Mouse (Mus musculus): ENCODE data around the gene 4933407L21Rik.

Gene 4933407L21Rik

DNA sequence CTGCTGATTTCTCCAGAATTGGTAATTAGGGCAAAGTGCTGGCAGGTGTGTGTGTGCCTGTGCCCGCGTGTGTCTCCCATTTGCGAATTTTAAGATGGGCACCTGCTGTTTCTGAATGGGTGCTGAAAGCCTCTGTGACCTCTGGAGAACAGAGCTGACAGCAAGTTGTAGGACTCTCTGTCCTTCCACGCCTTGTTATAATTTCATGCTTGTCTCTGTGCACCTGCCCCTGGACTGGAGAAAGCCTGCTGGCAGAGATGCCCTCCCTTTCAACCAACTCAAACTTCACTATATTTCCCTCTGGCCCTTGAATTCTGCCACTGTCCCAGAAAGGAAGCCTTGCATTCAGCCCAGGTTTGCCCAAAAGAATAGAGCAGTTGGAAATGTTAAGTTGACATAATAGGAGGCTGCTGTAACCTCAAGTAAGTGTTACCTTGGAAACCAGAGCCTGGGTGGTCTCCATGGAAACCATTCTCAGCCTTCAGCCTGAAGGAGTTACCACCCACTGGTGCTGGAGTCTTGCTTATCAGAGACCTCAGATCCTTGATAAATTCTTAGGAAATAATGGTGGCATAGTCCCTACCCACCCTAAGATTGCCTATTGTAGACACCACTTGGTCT is 11.3 kb upstream of the 4933407L21Rik start:
- DNase-seq (ENCODE audit: low read depth, low spot score), result peak; percentile 89

- DNase-seq (ENCODE audit: low read depth, low spot score), result no peak
Observed at GRCm38 (mm10) chr1:85919621-85920020, 8.7 kb upstream of the 4933407L21Rik start.

- DNase-seq (ENCODE audit: low read depth, low spot score), result no peak
Observed at GRCm38 (mm10) chr1:85921725-85922124, 6.6 kb upstream of the 4933407L21Rik start.

- no peak for DNase-seq (ENCODE audit: low read depth, low spot score)
Observed at GRCm38 (mm10) chr1:85922127-85922864, 6.0 kb upstream of the 4933407L21Rik start.

- DNase-seq (ENCODE audit: low read depth, low spot score), result no peak
Observed at GRCm38 (mm10) chr1:85922865-85923211, 5.4 kb upstream of the 4933407L21Rik start.

- DNase-seq (ENCODE audit: low read depth, low spot score), result no peak
Observed at GRCm38 (mm10) chr1:85925183-85925582, 3.1 kb upstream of the 4933407L21Rik start.

- DNase-seq (ENCODE audit: low read depth, low spot score), result no peak
Observed at GRCm38 (mm10) chr1:85928688-85929065, 394 bp downstream of the 4933407L21Rik start.

GRCm38 (mm10) chr1:85929406-85929805 is 1.1 kb downstream of the 4933407L21Rik start:
- DNase-seq (ENCODE audit: low read depth, low spot score), result no peak

DNA sequence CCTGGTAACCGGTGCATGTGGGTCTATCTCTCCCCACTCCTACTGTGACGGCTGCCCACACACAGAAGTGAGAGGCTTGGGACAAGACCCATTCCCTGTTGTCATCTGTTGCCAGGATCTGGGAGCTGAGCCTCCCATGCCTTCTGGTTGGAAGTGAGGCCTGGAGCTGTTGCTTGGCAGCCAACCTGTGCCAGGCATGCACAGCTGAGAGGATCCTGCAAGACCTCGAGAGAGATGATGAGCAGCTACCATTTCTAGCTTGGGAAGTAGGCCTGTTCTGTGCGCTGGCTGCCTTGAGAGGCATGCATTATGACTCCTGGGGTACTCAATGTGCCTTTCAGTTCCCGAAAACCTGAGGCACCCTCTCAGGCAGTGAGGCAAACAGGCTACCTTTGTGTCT is 2.9 kb downstream of the 4933407L21Rik start:
- DNase-seq (ENCODE audit: low read depth, low spot score), result peak; percentile 77

GRCm38 (mm10) chr1:85933226-85933625 is 4.9 kb downstream of the 4933407L21Rik start:
- no peak for DNase-seq (ENCODE audit: low read depth, low spot score)

- DNase-seq (ENCODE audit: low read depth, low spot score), result no peak
Observed at GRCm38 (mm10) chr1:85933631-85934465, 5.6 kb downstream of the 4933407L21Rik start.

- DNase-seq (ENCODE audit: low read depth, low spot score), result no peak
Observed at GRCm38 (mm10) chr1:85934560-85934959, 6.3 kb downstream of the 4933407L21Rik start.

- no peak for DNase-seq (ENCODE audit: low read depth, low spot score)
Observed at GRCm38 (mm10) chr1:85935148-85935852, 7.0 kb downstream of the 4933407L21Rik start.

- DNase-seq (ENCODE audit: low read depth, low spot score), result no peak
Observed at GRCm38 (mm10) chr1:85936265-85936664, 8.0 kb downstream of the 4933407L21Rik start.

- no peak for DNase-seq (ENCODE audit: low read depth, low spot score)
Observed at GRCm38 (mm10) chr1:85937323-85937722, 9.0 kb downstream of the 4933407L21Rik start.

- DNase-seq (ENCODE audit: low read depth, low spot score), result no peak
Observed at GRCm38 (mm10) chr1:85942318-85942717, 14.0 kb downstream of the 4933407L21Rik start.

- DNase-seq (ENCODE audit: low read depth, low spot score), result no peak
Observed at GRCm38 (mm10) chr1:85949085-85949684, 20.9 kb downstream of the 4933407L21Rik start.

DNA sequence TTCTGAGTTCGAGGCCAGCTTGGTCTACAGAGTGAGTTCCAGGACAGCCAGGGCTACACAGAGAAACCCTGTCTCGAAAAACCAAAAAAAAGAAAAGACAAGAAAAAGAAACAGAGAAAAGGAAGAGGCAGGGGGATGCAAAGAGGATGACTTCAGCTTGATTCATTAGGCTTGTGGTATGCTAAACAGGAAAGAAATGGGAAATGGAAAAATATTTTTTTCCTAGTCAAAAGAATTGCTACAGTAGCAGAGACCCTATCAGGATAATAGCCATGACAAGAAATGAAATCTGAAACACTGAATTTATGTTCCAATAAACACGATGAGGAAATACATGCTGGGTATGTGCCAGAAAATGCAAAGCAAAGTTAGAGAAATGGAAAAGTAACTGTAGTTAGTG is 26.9 kb downstream of the 4933407L21Rik start:
- no peak for DNase-seq (ENCODE audit: low read depth, low spot score)

- DNase-seq (ENCODE audit: low read depth, low spot score), result no peak
Observed at GRCm38 (mm10) chr1:85957290-85957689, 29.0 kb downstream of the 4933407L21Rik start.

DNA sequence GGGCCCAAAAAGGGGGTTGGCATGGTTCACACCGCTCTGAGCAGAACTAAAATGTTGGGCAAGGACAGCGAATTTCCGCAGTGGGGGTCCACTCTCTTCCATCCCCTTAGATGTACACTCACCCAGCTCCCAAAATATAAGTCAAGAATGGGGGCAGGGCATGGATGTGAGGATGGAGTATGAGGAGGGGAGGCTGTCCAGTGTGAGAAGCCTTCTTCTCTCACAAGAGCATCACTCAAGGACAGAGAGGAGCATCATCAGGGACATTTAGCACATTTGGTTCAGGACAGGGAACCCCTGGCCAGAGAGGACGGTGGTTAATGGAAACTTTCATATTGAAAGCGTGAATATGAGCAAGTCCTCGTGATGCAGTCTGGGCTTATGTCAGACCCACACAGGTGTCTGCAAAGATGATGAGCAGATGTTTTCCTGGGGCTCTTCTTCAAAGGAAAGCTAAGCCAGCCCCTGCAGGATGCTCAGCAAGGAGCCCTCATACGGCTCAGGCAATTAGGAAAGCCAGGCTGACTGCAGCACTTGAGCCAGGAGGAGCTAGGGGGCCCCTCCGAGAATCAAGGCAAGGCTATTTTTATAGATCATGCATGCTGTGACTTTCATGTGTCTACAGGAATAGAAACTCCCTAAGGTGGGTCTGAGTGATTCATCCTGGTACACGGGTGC is 29.8 kb downstream of the 4933407L21Rik start:
- DNase-seq (ENCODE audit: low read depth, low spot score), result peak; percentile 61

Measured in telencephalon, adult 2 months (tissue).